Mouse (Mus musculus) forebrain, embryonic 10.5 days (tissue): ENCODE data around the gene Maoa. TPM values are rescaled to one million over a fixed set of nuclear protein-coding genes. Genes with fewer than 3 reads are reported as not detected.

Experiments
- DNase-seq: peaks from one replicate; pipeline ENCODE4 v3.0.0-alpha.2; 2017; ENCODE audit warnings: low spot score; ENCODE audit errors: extremely low spot score
- H3K27ac ChIP-seq: fragments of 300-500 bp; sonication (generic); 2 replicates; pipeline ENCODE4 v1.5.1; 2016; ENCODE audit warnings: mild to moderate bottlenecking
- H3K27me3 ChIP-seq: fragments of 300-500 bp; sonication (generic); 2 replicates; pipeline ENCODE4 v1.6.1; 2016; ENCODE audit warnings: mild to moderate bottlenecking; ENCODE audit not compliant: poor library complexity, severe bottlenecking
- H3K36me3 ChIP-seq: fragments of 300-500 bp; sonication (generic); replicated peaks from 2 replicates; pipeline ENCODE4 v1.6.1; 2016; ENCODE audit warnings: mild to moderate bottlenecking, moderate library complexity
- H3K4me1 ChIP-seq: fragments of 300-500 bp; sonication (generic); 2 replicates; pipeline ENCODE4 v1.6.1; 2016
- H3K4me3 ChIP-seq: fragments of 300-500 bp; sonication (generic); 2 replicates; pipeline ENCODE4 v1.5.1; 2016; ENCODE audit warnings: mild to moderate bottlenecking, moderate library complexity
- H3K9me3 ChIP-seq: fragments of 300-500 bp; sonication (generic); 2 replicates; pipeline ENCODE4 v1.6.1; 2016; ENCODE audit warnings: mild to moderate bottlenecking, moderate library complexity
- WGBS: fragments of 180-500 bp; shearing (Covaris S2); methylation state at CpG from one replicate; pipeline ENCODE4 v1.1.7; 2016; 5-methylcytosine and 5-hydroxymethylcytosine counted together
- polyA plus RNA-seq: library from polyadenylated mRNA; unstranded; fragments of >200 nt; fragmentation: Nextera tagmentation; extraction: Ambion mirVana; gene quantifications from 2 replicates; pipeline ENCODE4 v1.2.1, GENCODE M21; 2016

Gene Maoa
- polyA plus RNA-seq: 16.4 and 18.5 TPM in 2 replicates

GRCm38 (mm10) chrX:16619034-16619929 lies at the start of gene Maoa:
Gene Maoa (plus strand): TSS chrX:16619698.
- Histone ChIP-seq H3K36me3 (no peaks in the 10 kb centered on the region), H3K4me1 (peaks cover 3% of the 10 kb centered on the region; the same call in 1 of the 2 replicates), H3K27ac (peak within 1 kb of the TSS; percentile 92), H3K27me3 (no peaks in the 10 kb centered on the region), H3K9me3 (no peaks in the 10 kb centered on the region), H3K4me3 (peak within 1 kb of the TSS; percentile 59)
- peak; percentile 61 for DNase-seq
- 13% methylated on average over 33 of the region's 33 CpGs for WGBS

DNA sequence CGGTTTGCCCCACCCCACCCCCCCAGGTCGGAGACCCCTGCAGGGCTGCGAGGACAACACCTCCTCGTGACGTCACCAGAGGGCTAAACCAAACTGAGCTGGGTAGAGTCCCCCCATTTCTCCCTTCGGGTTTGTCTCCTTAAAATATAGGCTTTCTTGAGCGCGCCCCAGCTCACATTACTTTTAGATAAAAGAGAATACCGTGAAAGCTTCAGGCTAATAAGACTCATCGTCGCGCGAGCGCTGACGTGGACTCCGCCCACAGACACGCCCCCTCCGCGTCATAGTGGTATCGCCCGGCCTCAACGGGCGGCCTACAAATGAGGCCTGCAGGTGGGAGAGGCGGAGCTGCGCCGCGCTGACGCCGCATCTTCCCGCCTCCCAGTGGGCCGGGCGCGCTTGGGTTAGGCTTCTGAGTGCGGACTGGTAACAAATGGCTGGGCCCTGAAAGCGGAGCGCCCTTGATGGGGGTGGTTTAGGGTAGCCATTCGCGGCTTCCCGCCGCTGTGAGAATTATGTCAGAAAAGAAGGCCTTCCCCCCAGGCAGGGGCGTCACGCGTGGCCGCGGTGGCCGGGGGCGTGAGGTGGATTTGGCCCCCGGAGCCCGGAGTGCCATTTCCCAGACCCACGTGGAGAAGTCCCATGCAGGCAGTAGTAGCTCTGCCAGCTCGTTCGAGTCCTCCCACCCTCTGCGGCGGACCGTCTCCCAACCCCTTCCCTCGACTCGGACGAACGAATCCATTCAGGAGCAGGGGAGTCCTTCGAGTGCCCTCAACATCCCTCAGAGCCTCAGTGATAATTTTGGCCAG lies 1.1 kb upstream of the Maoa start:
- Histone ChIP-seq H3K36me3 (no peaks in the 10 kb centered on the region), H3K27ac (peak overlapping the region; percentile 92), H3K4me3 (peak overlapping the region; percentile 59), H3K27me3 (no peaks in the 10 kb centered on the region), H3K9me3 (no peaks in the 10 kb centered on the region), H3K4me1 (peaks cover 3% of the 10 kb centered on the region; the same call in 1 of the 2 replicates)
- peak; percentile 76 for DNase-seq
- WGBS: 12% methylated on average over 60 of the region's 60 CpGs

DNA sequence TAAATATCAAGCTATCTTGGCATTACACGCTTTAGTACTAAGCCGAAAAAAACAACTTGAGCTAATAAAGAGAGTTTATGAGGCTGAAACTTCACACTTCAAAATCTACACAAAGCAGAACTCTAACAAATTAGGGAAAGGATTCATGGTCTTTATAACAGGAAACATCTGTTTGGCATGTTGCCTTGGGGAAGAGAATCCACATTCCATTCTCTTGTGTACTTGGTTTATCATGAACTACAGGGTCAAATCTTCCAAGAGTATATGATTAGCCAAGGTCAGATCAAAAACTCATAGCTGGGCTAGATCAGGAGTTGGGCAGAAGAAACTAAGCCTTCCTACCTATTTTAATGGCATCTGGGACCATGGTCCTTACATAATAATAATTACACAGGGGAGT lies 37.0 kb downstream of the Maoa start:
- DNase-seq: no peak
- WGBS: 75% methylated on average over 2 of the region's 2 CpGs
- no peak overlapping the region for H3K4me3 ChIP-seq

DNA sequence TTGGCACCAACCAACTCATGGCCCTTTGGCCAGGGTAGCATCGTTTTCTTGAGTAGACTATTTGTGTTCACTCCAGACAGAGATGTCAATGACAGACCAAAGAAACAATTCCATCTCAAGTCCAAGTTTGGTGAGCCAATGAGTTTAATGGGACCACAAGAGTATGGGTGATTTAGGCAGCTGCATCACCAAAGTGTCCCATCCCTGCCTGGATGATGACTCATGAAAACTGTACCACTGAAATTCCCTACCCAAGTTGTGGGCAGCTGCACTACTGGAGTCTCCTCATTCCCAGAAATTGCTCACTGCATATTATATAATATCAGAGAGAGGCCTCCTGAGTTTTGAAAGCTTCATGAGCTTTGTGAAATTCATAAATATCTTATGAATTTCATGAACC lies 86.6 kb downstream of the Maoa start:
- Histone ChIP-seq H3K9me3 (no peaks in the 10 kb centered on the region), H3K36me3 (no peaks in the 10 kb centered on the region), H3K27ac (no peak overlapping the region), H3K4me3 (no peak overlapping the region), H3K27me3 (no peaks in the 10 kb centered on the region), H3K4me1 (no peaks in the 10 kb centered on the region)
- no peak for DNase-seq
- 81% methylated on average over 1 of the region's 1 CpGs for WGBS

More for the DNA sequence above, 37.0 kb downstream of the Maoa start:
- Histone ChIP-seq H3K36me3 (no peaks in the 10 kb centered on the region), H3K9me3 (no peaks in the 10 kb centered on the region), H3K27ac (no peak overlapping the region), H3K4me1 (no peaks in the 10 kb centered on the region), H3K27me3 (no peaks in the 10 kb centered on the region)

GRCm38 (mm10) chrX:16714033-16714432 lies 94.5 kb downstream of the Maoa start:
- no peak overlapping the region for H3K27ac ChIP-seq
- 85% methylated on average over 1 of the region's 1 CpGs for WGBS
- no peaks in the 10 kb centered on the region for H3K36me3 ChIP-seq
- H3K27me3 ChIP-seq: no peaks in the 10 kb centered on the region
- no peak overlapping the region for H3K4me3 ChIP-seq
- no peaks in the 10 kb centered on the region for H3K4me1 ChIP-seq
- DNase-seq: no peak
- H3K9me3 ChIP-seq: no peaks in the 10 kb centered on the region

Other genes with a start within 250 kb of the Maoa start
- gene Cypt1, start 96.8 kb upstream of the Maoa start, polyA plus RNA-seq: not detected in 2 replicates
- gene Maob, start 197.7 kb downstream of the Maoa start, polyA plus RNA-seq: 7.1 and 8.1 TPM in 2 replicates